Mouse (Mus musculus) heart, embryonic 15.5 days (tissue): ENCODE measurements around the gene Olfr643. TPM values are rescaled to one million over a fixed set of nuclear protein-coding genes. Genes with fewer than 3 reads are reported as not detected.
"Not testable (repeated sequence)": the region's sequence is repeated elsewhere in the genome, so short reads cannot be mapped to it uniquely, and the experiment has no call there.

Source experiments
- ATAC-seq: fragments of 200-750 bp; cut with Nextera tagmentation; replicated peaks from 2 replicates; pipeline ENCODE4 v1.8.0; 2017; ENCODE audit warnings: low read depth, moderate TSS enrichment; ENCODE audit not compliant: insufficient number of reproducible peaks, insufficient read depth, low FRiP score
- H3K27ac ChIP-seq: fragments of 300-500 bp; sonication (generic); 2 replicates; pipeline ENCODE4 v1.5.1; 2015; ENCODE audit warnings: mild to moderate bottlenecking, inconsistent platforms
- H3K27me3 ChIP-seq: fragments of 300-500 bp; sonication (generic); 2 replicates; pipeline ENCODE4 v1.6.1; 2015; ENCODE audit warnings: inconsistent platforms
- H3K36me3 ChIP-seq: fragments of 300-500 bp; sonication (generic); 2 replicates; pipeline ENCODE4 v1.6.1; 2015; ENCODE audit warnings: mild to moderate bottlenecking, inconsistent platforms
- H3K4me1 ChIP-seq: fragments of 300-500 bp; sonication (generic); replicated peaks from 2 replicates; pipeline ENCODE4 v1.6.1; 2015; ENCODE audit warnings: inconsistent platforms
- H3K4me2 ChIP-seq: fragments of 300-500 bp; sonication (generic); 2 replicates; pipeline ENCODE4 v1.6.1; 2015; ENCODE audit warnings: inconsistent platforms, mild to moderate bottlenecking, moderate library complexity
- H3K4me3 ChIP-seq: fragments of 300-500 bp; sonication (generic); 2 replicates; pipeline ENCODE4 v1.5.1; 2015; ENCODE audit warnings: mild to moderate bottlenecking, inconsistent platforms
- H3K9ac ChIP-seq: fragments of 300-500 bp; sonication (generic); 2 replicates; pipeline ENCODE4 v1.6.1; 2015; ENCODE audit warnings: mild to moderate bottlenecking, inconsistent platforms
- H3K9me3 ChIP-seq: fragments of 300-500 bp; sonication (generic); replicated peaks from 2 replicates; pipeline ENCODE4 v1.6.1; 2016; ENCODE audit warnings: inconsistent platforms
- WGBS: fragments of 180-500 bp; shearing (Covaris S2); methylation state at CpG from one replicate; pipeline ENCODE4 v1.1.7; 2015; ENCODE audit warnings: mixed read lengths; 5-methylcytosine and 5-hydroxymethylcytosine counted together
- polyA plus RNA-seq: library from polyadenylated mRNA; unstranded; fragments of >200 nt; fragmentation: Nextera tagmentation; extraction: Ambion mirVana; gene quantifications from 2 replicates; pipeline ENCODE4 v1.2.1, GENCODE M21; 2015

Gene Olfr643
- polyA plus RNA-seq, 1 experiment from 2014 or later, result not detected

DNA sequence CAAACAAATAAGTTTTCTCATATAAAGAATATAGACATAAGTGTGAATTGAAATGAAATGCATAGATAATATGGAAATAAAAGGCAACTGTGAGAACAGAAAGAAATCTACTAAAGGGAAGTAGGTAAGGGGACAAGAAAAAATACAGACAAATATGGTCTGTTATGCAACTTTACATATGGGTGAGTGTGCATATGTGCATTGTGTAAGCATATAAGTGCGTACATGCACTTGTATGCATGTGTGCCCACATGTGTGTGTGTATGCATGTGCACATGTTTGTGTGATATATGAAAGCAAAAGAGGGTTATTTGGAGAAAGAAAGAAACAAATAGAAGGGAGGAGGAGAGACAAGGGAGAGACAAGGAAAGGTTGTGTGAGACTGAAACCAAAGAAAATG lies 118.3 kb downstream of the Olfr643 start:
- 71% methylated on average over 1 of the region's 1 CpGs for WGBS
- ATAC-seq, result no peak
- Histone ChIP-seq H3K4me2 (no peak overlapping the region), H3K36me3 (no peaks in the 10 kb centered on the region), H3K9me3 (no peaks in the 10 kb centered on the region), H3K4me3 (no peak overlapping the region), H3K4me1 (no peaks in the 10 kb centered on the region), H3K27me3 (no peaks in the 10 kb centered on the region), H3K9ac (no peak overlapping the region), H3K27ac (no peak overlapping the region)

DNA sequence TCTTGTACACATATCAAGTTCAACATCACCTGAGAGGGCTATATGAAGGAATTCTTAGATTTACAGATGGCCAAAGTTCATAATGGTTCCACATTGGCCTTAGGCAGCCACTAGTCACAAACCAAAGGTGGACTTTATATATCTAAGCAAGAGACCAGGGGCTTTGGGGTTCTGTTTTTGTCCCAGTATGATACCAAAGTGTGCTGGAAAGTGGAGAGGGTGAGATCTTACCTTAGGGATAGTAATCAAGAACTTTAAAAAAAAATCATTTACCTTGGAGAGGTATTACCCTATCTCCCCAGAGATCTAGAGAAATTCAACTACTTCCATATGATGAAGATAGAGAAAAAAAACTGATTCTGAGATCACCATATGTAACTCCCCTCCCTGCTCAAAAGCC lies 120.0 kb downstream of the Olfr643 start, which contains the start of gene Olfr639:
Gene Olfr639 (minus strand): TSS at position 101 of the 400 bp plus-strand sequence.
- no peak within 1 kb of the TSS for H3K4me3 ChIP-seq
- H3K4me2 ChIP-seq, result no peak within 1 kb of the TSS
- no peaks in the 10 kb centered on the region for H3K4me1 ChIP-seq
- H3K36me3 ChIP-seq, result no peaks in the 10 kb centered on the region
- H3K9ac ChIP-seq, result no peak within 1 kb of the TSS
- no peaks in the 10 kb centered on the region for H3K27me3 ChIP-seq
- H3K27ac ChIP-seq, result no peak within 1 kb of the TSS
- no peaks in the 10 kb centered on the region for H3K9me3 ChIP-seq
- no peak for ATAC-seq

DNA sequence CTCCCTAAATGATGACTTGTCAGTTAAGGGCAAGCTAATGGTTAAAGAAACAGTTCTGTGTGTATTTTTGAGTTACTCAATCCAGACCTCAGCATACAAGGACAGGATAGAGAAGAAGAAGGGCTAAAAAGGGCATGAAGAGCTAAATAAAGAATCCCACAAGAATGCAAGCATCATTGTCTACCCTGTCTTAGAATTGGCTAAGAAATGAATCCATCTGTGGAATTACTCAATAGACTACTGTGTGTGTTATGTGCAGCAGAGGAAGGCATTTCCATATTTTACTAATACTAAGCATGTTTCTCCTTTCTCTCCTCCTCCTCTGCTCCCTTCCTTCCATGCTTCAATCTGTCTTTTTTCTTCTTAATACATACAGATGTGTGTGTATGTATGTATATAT lies 138.1 kb downstream of the Olfr643 start:
- no peak for ATAC-seq
- H3K36me3 ChIP-seq, result no peaks in the 10 kb centered on the region

DNA sequence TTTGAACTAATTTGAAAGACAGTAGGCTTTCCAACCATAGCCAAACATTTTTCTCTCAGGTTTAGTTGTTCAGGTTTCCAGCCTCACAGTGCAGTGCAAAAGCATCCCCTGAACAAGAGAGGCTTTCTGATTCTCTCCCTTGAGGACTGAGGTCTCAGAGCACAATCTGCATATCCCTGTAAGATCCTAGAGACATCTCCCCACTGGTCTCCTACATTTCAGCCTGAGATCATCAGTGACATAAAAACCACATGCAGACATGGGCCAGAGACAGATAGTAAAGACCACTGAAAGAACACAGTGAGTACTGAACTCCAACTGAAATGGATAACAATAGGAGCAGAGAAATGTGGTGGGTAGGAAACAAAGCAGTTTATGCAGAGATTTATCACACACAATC lies 138.8 kb downstream of the Olfr643 start, which contains the start of gene Olfr638:
Gene Olfr638 (plus strand): TSS at position 301 of the 400 bp plus-strand sequence.
- H3K4me1 ChIP-seq, result no peaks in the 10 kb centered on the region
- H3K27ac ChIP-seq, result no peak within 1 kb of the TSS
- no peaks in the 10 kb centered on the region for H3K9me3 ChIP-seq
- H3K36me3 ChIP-seq, result no peaks in the 10 kb centered on the region
- H3K27me3 ChIP-seq, result no peaks in the 10 kb centered on the region
- H3K4me2 ChIP-seq, result no peak within 1 kb of the TSS
- no peak within 1 kb of the TSS for H3K9ac ChIP-seq
- ATAC-seq, result no peak
- no peak within 1 kb of the TSS for H3K4me3 ChIP-seq

More for the DNA sequence above, 138.1 kb downstream of the Olfr643 start:
- H3K9ac ChIP-seq, result no peak overlapping the region
- no peak overlapping the region for H3K4me2 ChIP-seq
- H3K9me3 ChIP-seq, result no peaks in the 10 kb centered on the region
- H3K4me3 ChIP-seq, result no peak overlapping the region
- no peaks in the 10 kb centered on the region for H3K27me3 ChIP-seq
- H3K27ac ChIP-seq, result no peak overlapping the region
- H3K4me1 ChIP-seq, result no peaks in the 10 kb centered on the region

DNA sequence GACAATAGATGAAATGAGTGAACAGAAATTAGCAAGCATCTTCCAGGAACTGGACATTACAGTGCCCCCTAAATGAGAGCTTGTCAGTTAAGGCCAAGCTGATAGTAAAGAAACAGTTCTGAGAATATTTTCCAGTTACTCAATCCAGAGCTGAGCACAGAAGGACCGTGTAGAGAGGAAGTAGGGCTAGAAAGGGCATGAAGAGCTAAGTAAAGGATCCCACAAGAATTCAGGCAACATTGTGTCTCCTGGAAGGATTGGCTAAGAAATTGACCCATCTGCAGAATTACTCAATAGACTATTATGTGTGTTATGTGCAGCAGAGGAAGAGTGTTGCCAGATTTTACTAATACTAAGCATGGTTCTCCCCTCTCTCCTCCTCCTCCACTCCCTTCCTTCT lies 165.4 kb downstream of the Olfr643 start:
- Histone ChIP-seq H3K4me2 (no peak overlapping the region), H3K4me1 (no peaks in the 10 kb centered on the region), H3K36me3 (no peaks in the 10 kb centered on the region), H3K27me3 (no peaks in the 10 kb centered on the region), H3K9ac (no peak overlapping the region), H3K9me3 (no peaks in the 10 kb centered on the region), H3K4me3 (no peak overlapping the region), H3K27ac (no peak overlapping the region)
- no peak for ATAC-seq
- 48% methylated on average over 1 of the region's 1 CpGs for WGBS

DNA sequence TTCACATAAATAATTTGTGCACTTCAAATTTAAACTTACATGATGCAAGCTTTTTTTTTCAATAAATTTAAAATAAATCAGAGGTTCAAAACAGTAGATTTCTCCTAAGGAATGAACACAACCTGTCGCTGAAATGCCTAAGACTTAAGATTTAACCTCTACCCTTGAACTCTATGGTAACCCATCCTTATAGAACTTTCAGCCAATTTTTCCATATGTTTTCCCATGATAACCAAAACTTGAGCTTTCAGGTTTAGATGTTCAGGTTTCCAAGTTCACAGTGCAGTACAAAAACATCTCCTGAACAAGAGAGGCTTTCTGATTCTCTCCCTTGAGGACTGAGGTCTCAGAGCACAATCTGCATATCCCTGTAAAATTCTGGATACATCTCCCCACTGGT lies 166.4 kb downstream of the Olfr643 start, which contains the start of gene Olfr635:
Gene Olfr635 (plus strand): TSS at position 301 of the 400 bp plus-strand sequence.
- Histone ChIP-seq H3K4me1 (no peaks in the 10 kb centered on the region), H3K27me3 (no peaks in the 10 kb centered on the region), H3K4me3 (no peak within 1 kb of the TSS), H3K9ac (no peak within 1 kb of the TSS), H3K9me3 (no peaks in the 10 kb centered on the region), H3K4me2 (no peak within 1 kb of the TSS), H3K36me3 (no peaks in the 10 kb centered on the region), H3K27ac (no peak within 1 kb of the TSS)
- WGBS, result 76% methylated on average over 1 of the region's 1 CpGs
- no peak for ATAC-seq

DNA sequence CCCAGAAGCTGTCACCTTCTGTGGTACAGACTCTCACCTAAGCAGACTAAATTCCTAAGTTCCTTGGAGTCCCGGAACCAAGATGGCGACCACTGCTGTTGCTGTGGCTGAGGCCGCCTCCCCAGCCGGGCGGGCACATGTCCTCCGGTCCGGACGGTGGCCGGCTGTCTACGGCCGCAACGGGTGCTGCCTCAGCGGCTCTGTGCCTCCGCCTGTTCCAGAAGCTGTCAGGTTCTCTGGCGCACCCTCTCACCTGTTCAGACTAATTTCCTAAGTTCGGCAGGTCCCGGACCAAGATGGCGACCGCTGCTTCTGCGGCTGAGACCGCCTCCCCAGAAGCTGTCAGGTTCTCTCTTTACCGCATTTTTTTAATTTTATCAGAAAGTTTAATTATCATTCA lies 170.3 kb downstream of the Olfr643 start:
- not testable (repeated sequence) for H3K27ac ChIP-seq, H3K4me2 ChIP-seq, H3K27me3 ChIP-seq, H3K4me1 ChIP-seq, H3K4me3 ChIP-seq, H3K36me3 ChIP-seq, H3K9me3 ChIP-seq, H3K9ac ChIP-seq, ATAC-seq
- 90% methylated on average over 22 of the region's 22 CpGs for WGBS

Other genes starting within 250 kb of the Olfr643 start
- gene Olfr64, start 242.9 kb downstream of the Olfr643 start, polyA plus RNA-seq, result not detected in 2 replicates
- not detected in 2 replicates for gene Olfr65, start 233.9 kb downstream of the Olfr643 start, polyA plus RNA-seq
- not detected in 2 replicates for gene Olfr631, start 208.6 kb downstream of the Olfr643 start, polyA plus RNA-seq
- gene Olfr632, start 203.1 kb downstream of the Olfr643 start, polyA plus RNA-seq, result not detected in 2 replicates
- not detected in 2 replicates for gene Olfr633, start 193.0 kb downstream of the Olfr643 start, polyA plus RNA-seq
- gene Olfr635, start 166.3 kb downstream of the Olfr643 start, polyA plus RNA-seq, result not detected in 2 replicates
- not detected in 2 replicates for gene Olfr638, start 138.7 kb downstream of the Olfr643 start, polyA plus RNA-seq
- gene Olfr639, start 120.1 kb downstream of the Olfr643 start, polyA plus RNA-seq, result not detected in 2 replicates
- not detected in 2 replicates for gene Olfr640, start 111.8 kb downstream of the Olfr643 start, polyA plus RNA-seq
- not detected in 2 replicates for gene Olfr641, start 102.0 kb downstream of the Olfr643 start, polyA plus RNA-seq
- not detected in 2 replicates for gene Olfr642, start 84.7 kb downstream of the Olfr643 start, polyA plus RNA-seq
- gene 4930516K23Rik, start 76.0 kb downstream of the Olfr643 start, polyA plus RNA-seq, result not detected in 2 replicates
- gene Olfr644, start 65.5 kb downstream of the Olfr643 start, polyA plus RNA-seq, result not detected in 2 replicates
- gene Olfr645, start 51.9 kb downstream of the Olfr643 start, polyA plus RNA-seq, result not detected in 2 replicates
- not detected in 2 replicates for gene Olfr646, start 32.5 kb downstream of the Olfr643 start, polyA plus RNA-seq
- gene Ubqln5, start 7.6 kb downstream of the Olfr643 start, polyA plus RNA-seq, result not detected in 2 replicates
- not detected in 2 replicates for gene Ubqln3, start 5.9 kb upstream of the Olfr643 start, polyA plus RNA-seq
- gene Ubqlnl, start 13.2 kb upstream of the Olfr643 start, polyA plus RNA-seq, result not detected in 2 replicates
- gene Olfm5, start 27.4 kb upstream of the Olfr643 start, polyA plus RNA-seq, result 0.18 TPM in 1 of 2 replicates, not detected in the other
- gene Olfr648, start 46.0 kb upstream of the Olfr643 start, polyA plus RNA-seq, result 0.16 and 0.25 TPM in 2 replicates
- gene Olfr649, start 58.6 kb upstream of the Olfr643 start, polyA plus RNA-seq, result not detected in 2 replicates
- gene Trim6, start 81.4 kb upstream of the Olfr643 start, polyA plus RNA-seq, result 1.7 and 1.9 TPM in 2 replicates
- 2.7 and 3.0 TPM in 2 replicates for gene Trim34a, start 107.1 kb upstream of the Olfr643 start, polyA plus RNA-seq
- 0.48 and 0.72 TPM in 2 replicates for gene Trim5, start 150.7 kb upstream of the Olfr643 start, polyA plus RNA-seq
- gene Trim12a, start 178.1 kb upstream of the Olfr643 start, polyA plus RNA-seq, result 8.6 and 10.1 TPM in 2 replicates
- 0.08 and 0.15 TPM in 2 replicates for gene Trim34b, start 192.1 kb upstream of the Olfr643 start, polyA plus RNA-seq
- gene Trim12c, start 216.0 kb upstream of the Olfr643 start, polyA plus RNA-seq, result 2.7 and 3.1 TPM in 2 replicates
- 0.18 TPM in 2 replicates for gene Trim30b, start 232.5 kb upstream of the Olfr643 start, polyA plus RNA-seq